Mouse (Mus musculus) midbrain, embryonic 15.5 days (tissue): ENCODE measurements around the gene Krtap17-1. TPM values are rescaled to one million over a fixed set of nuclear protein-coding genes. Genes with fewer than 3 reads are reported as not detected.

Experiments
- ATAC-seq: fragments of 200-750 bp; cut with Nextera tagmentation; replicated peaks from 2 replicates; pipeline ENCODE4 v1.8.0; 2017; ENCODE audit warnings: moderate TSS enrichment
- H3K27ac ChIP-seq: fragments of 300-500 bp; sonication (generic); 2 replicates; pipeline ENCODE4 v1.5.1; 2015; ENCODE audit warnings: mild to moderate bottlenecking, inconsistent platforms
- H3K27me3 ChIP-seq: fragments of 300-500 bp; sonication (generic); replicated peaks from 2 replicates; pipeline ENCODE4 v1.6.1; 2015; ENCODE audit warnings: inconsistent platforms
- H3K36me3 ChIP-seq: fragments of 300-500 bp; sonication (generic); replicated peaks from 2 replicates; pipeline ENCODE4 v1.6.1; 2015; ENCODE audit warnings: inconsistent platforms
- H3K4me1 ChIP-seq: fragments of 300-500 bp; sonication (generic); 2 replicates; pipeline ENCODE4 v1.6.1; 2015; ENCODE audit warnings: inconsistent platforms
- H3K4me2 ChIP-seq: fragments of 300-500 bp; sonication (generic); 2 replicates; pipeline ENCODE4 v1.6.1; 2015; ENCODE audit warnings: inconsistent platforms, mild to moderate bottlenecking, moderate library complexity
- H3K4me3 ChIP-seq: fragments of 300-500 bp; sonication (generic); 2 replicates; pipeline ENCODE4 v1.5.1; 2015; ENCODE audit warnings: mild to moderate bottlenecking, inconsistent platforms
- H3K9ac ChIP-seq: fragments of 300-500 bp; sonication (generic); 2 replicates; pipeline ENCODE4 v1.6.1; 2015; ENCODE audit warnings: mild to moderate bottlenecking, inconsistent platforms
- H3K9me3 ChIP-seq: fragments of 300-500 bp; sonication (generic); 2 replicates; pipeline ENCODE4 v1.6.1; 2016; ENCODE audit warnings: inconsistent platforms
- WGBS: fragments of 180-500 bp; shearing (Covaris S2); methylation state at CpG from one replicate; pipeline ENCODE4 v1.1.7; 2015; ENCODE audit warnings: mixed read lengths; 5-methylcytosine and 5-hydroxymethylcytosine counted together
- polyA plus RNA-seq: library from polyadenylated mRNA; unstranded; fragments of >200 nt; fragmentation: Nextera tagmentation; extraction: Ambion mirVana; gene quantifications from 2 replicates; pipeline ENCODE4 v1.2.1, GENCODE M21; 2015

The Krtap17-1 gene
- polyA plus RNA-seq, 1 experiment from 2014 or later = 1.1 TPM

- Histone ChIP-seq H3K27me3 (no peaks in the 10 kb centered on the region), H3K9me3 (no peaks in the 10 kb centered on the region), H3K4me2 (no peak overlapping the region), H3K36me3 (no peaks in the 10 kb centered on the region), H3K27ac (no peak overlapping the region), H3K9ac (no peak overlapping the region), H3K4me1 (no peaks in the 10 kb centered on the region), H3K4me3 (no peak overlapping the region)
- no peak for ATAC-seq
- 69% methylated on average over 4 of the region's 4 CpGs for WGBS
Observed at GRCm38 (mm10) chr11:99994384-99994661, 529 bp upstream of the Krtap17-1 start.

- H3K4me1 ChIP-seq = no peaks in the 10 kb centered on the region
- no peaks in the 10 kb centered on the region for H3K27me3 ChIP-seq
- no peak for ATAC-seq
- H3K9ac ChIP-seq = no peak overlapping the region
- no peak overlapping the region for H3K4me2 ChIP-seq
- no peaks in the 10 kb centered on the region for H3K9me3 ChIP-seq
- H3K36me3 ChIP-seq = no peaks in the 10 kb centered on the region
- WGBS = 47% methylated on average over 3 of the region's 3 CpGs
- H3K27ac ChIP-seq = no peak overlapping the region
- H3K4me3 ChIP-seq = no peak overlapping the region
Observed at GRCm38 (mm10) chr11:99990571-99990970, 3.2 kb downstream of the Krtap17-1 start.

- no peaks in the 10 kb centered on the region for H3K4me1 ChIP-seq
- H3K27ac ChIP-seq = no peak overlapping the region
- H3K36me3 ChIP-seq = no peaks in the 10 kb centered on the region
- H3K9ac ChIP-seq = no peak overlapping the region
- H3K27me3 ChIP-seq = no peaks in the 10 kb centered on the region
- no peak overlapping the region for H3K4me3 ChIP-seq
- no peak for ATAC-seq
- no peak overlapping the region for H3K4me2 ChIP-seq
- 88% methylated on average over 6 of the region's 6 CpGs for WGBS
- no peaks in the 10 kb centered on the region for H3K9me3 ChIP-seq
Observed at GRCm38 (mm10) chr11:99989881-99990405, 3.9 kb downstream of the Krtap17-1 start.

- no peak overlapping the region for H3K27ac ChIP-seq
Observed at GRCm38 (mm10) chr11:99988530-99988929, 5.3 kb downstream of the Krtap17-1 start.

GRCm38 (mm10) chr11:99986180-99986647 lies 7.6 kb downstream of the Krtap17-1 start, which contains the start of gene Krtap16-1:
Krtap16-1 (minus strand) TSS chr11:99986597.
- WGBS = 87% methylated on average over 8 of the region's 8 CpGs
- no peaks in the 10 kb centered on the region for H3K9me3 ChIP-seq
- no peak within 1 kb of the TSS for H3K4me3 ChIP-seq
- no peak within 1 kb of the TSS for H3K4me2 ChIP-seq
- no peak for ATAC-seq
- H3K9ac ChIP-seq = no peak within 1 kb of the TSS
- H3K36me3 ChIP-seq = no peaks in the 10 kb centered on the region
- no peaks in the 10 kb centered on the region for H3K27me3 ChIP-seq
- peak within 1 kb of the TSS; percentile 60 for H3K27ac ChIP-seq
- no peaks in the 10 kb centered on the region for H3K4me1 ChIP-seq

More at GRCm38 (mm10) chr11:99988530-99988929, 5.3 kb downstream of the Krtap17-1 start:
- no peaks in the 10 kb centered on the region for H3K4me1 ChIP-seq
- WGBS = 96% methylated on average over 3 of the region's 3 CpGs
- no peak overlapping the region for H3K4me3 ChIP-seq
- no peak for ATAC-seq
- H3K9me3 ChIP-seq = no peaks in the 10 kb centered on the region
- H3K9ac ChIP-seq = no peak overlapping the region
- no peaks in the 10 kb centered on the region for H3K27me3 ChIP-seq
- H3K4me2 ChIP-seq = no peak overlapping the region
- no peaks in the 10 kb centered on the region for H3K36me3 ChIP-seq

- no peak overlapping the region for H3K9ac ChIP-seq
- H3K27ac ChIP-seq = peak overlapping the region; percentile 60; the same call in 1 of the 2 replicates
- no peak overlapping the region for H3K4me2 ChIP-seq
- H3K27me3 ChIP-seq = no peaks in the 10 kb centered on the region
- peak; percentile 74 for ATAC-seq
- H3K36me3 ChIP-seq = no peaks in the 10 kb centered on the region
- 80% methylated on average over 20 of the region's 20 CpGs for WGBS
- H3K4me1 ChIP-seq = no peaks in the 10 kb centered on the region
- no peak overlapping the region for H3K4me3 ChIP-seq
- no peaks in the 10 kb centered on the region for H3K9me3 ChIP-seq
Observed at GRCm38 (mm10) chr11:99985291-99986092, 8.3 kb downstream of the Krtap17-1 start.

- ATAC-seq = no peak
- 94% methylated on average over 1 of the region's 1 CpGs for WGBS
- H3K4me2 ChIP-seq = no peak overlapping the region
Observed at GRCm38 (mm10) chr11:99983442-99983841, 10.4 kb downstream of the Krtap17-1 start.

GRCm38 (mm10) chr11:99982731-99983130 lies 11.1 kb downstream of the Krtap17-1 start:
- no peaks in the 10 kb centered on the region for H3K9me3 ChIP-seq
- H3K4me1 ChIP-seq = no peaks in the 10 kb centered on the region
- H3K9ac ChIP-seq = no peak overlapping the region
- no peak for ATAC-seq
- 87% methylated on average over 9 of the region's 9 CpGs for WGBS
- no peaks in the 10 kb centered on the region for H3K36me3 ChIP-seq
- no peak overlapping the region for H3K4me3 ChIP-seq
- H3K27me3 ChIP-seq = no peaks in the 10 kb centered on the region
- no peak overlapping the region for H3K27ac ChIP-seq
- H3K4me2 ChIP-seq = no peak overlapping the region

More at GRCm38 (mm10) chr11:99983442-99983841, 10.4 kb downstream of the Krtap17-1 start:
- Histone ChIP-seq H3K36me3 (no peaks in the 10 kb centered on the region), H3K4me3 (no peak overlapping the region), H3K4me1 (no peaks in the 10 kb centered on the region), H3K27me3 (no peaks in the 10 kb centered on the region), H3K9ac (no peak overlapping the region), H3K9me3 (no peaks in the 10 kb centered on the region), H3K27ac (no peak overlapping the region)

GRCm38 (mm10) chr11:99978953-99979352 lies 14.8 kb downstream of the Krtap17-1 start, which contains the start of gene Krtap29-1:
Krtap29-1 (minus strand) TSS chr11:99979053.
- H3K4me3 ChIP-seq = no peak within 1 kb of the TSS
- H3K9me3 ChIP-seq = 0 out of 2 replicates have a peak, but pooled peaks cover under 1% of the 10 kb centered on the region
- no peak within 1 kb of the TSS for H3K9ac ChIP-seq
- no peak within 1 kb of the TSS for H3K27ac ChIP-seq
- H3K36me3 ChIP-seq = no peaks in the 10 kb centered on the region
- WGBS = 76% methylated on average over 5 of the region's 5 CpGs
- H3K27me3 ChIP-seq = no peaks in the 10 kb centered on the region
- no peaks in the 10 kb centered on the region for H3K4me1 ChIP-seq
- no peak within 1 kb of the TSS for H3K4me2 ChIP-seq
- ATAC-seq = no peak

GRCm38 (mm10) chr11:99965961-99966360 lies 27.8 kb downstream of the Krtap17-1 start:
- H3K4me3 ChIP-seq = no peak overlapping the region
- no peak overlapping the region for H3K9ac ChIP-seq
- no peaks in the 10 kb centered on the region for H3K27me3 ChIP-seq
- no peaks in the 10 kb centered on the region for H3K4me1 ChIP-seq
- no peaks in the 10 kb centered on the region for H3K36me3 ChIP-seq
- 86% methylated on average over 2 of the region's 2 CpGs for WGBS
- H3K4me2 ChIP-seq = no peak overlapping the region
- H3K9me3 ChIP-seq = no peaks in the 10 kb centered on the region
- ATAC-seq = no peak
- H3K27ac ChIP-seq = no peak overlapping the region

GRCm38 (mm10) chr11:99964213-99964612 lies 29.6 kb downstream of the Krtap17-1 start:
- H3K4me2 ChIP-seq = no peak overlapping the region
- H3K27me3 ChIP-seq = no peaks in the 10 kb centered on the region
- no peak overlapping the region for H3K4me3 ChIP-seq
- ATAC-seq = no peak
- no peak overlapping the region for H3K27ac ChIP-seq
- no peak overlapping the region for H3K9ac ChIP-seq
- WGBS = 51% methylated on average over 6 of the region's 6 CpGs
- H3K36me3 ChIP-seq = no peaks in the 10 kb centered on the region
- H3K4me1 ChIP-seq = no peaks in the 10 kb centered on the region
- H3K9me3 ChIP-seq = no peaks in the 10 kb centered on the region

- H3K27ac ChIP-seq = no peak within 1 kb of the TSS
- no peaks in the 10 kb centered on the region for H3K36me3 ChIP-seq
- no peak within 1 kb of the TSS for H3K4me3 ChIP-seq
- WGBS = 92% methylated on average over 2 of the region's 2 CpGs
- no peaks in the 10 kb centered on the region for H3K27me3 ChIP-seq
- no peak for ATAC-seq
- H3K9ac ChIP-seq = no peak within 1 kb of the TSS
- H3K4me1 ChIP-seq = no peaks in the 10 kb centered on the region
- no peaks in the 10 kb centered on the region for H3K9me3 ChIP-seq
- no peak within 1 kb of the TSS for H3K4me2 ChIP-seq
Observed at GRCm38 (mm10) chr11:99948175-99948574, 45.6 kb downstream of the Krtap17-1 start, which contains the start of gene Krtap9-5. Krtap9-5 (plus strand) TSS chr11:99948475.
